Mouse (Mus musculus) CH12.LX (cell line): ENCODE measurements at regions not wholly inside any gene's neighbourhood (a gene's known extent, or its start where the extent isn't known, plus 50 kb on each side); places are given as distances from the start of the nearest gene placed in this dataset.

Source experiments
- BHLHE40 ChIP-seq: IDR thresholded peaks from 2 replicates; pipeline ENCODE4 v1.6.1; 2011; ENCODE audit warnings: mild to moderate bottlenecking, low read depth, low read length, improper control_type of control experiment
- CTCF ChIP-seq, 2 experiments: IDR thresholded peaks in 1 of 2; conservative IDR thresholded peaks in 1 of 2; 2 replicates each; pipeline ENCODE4 v1.5.1; 2011 to 2012; ENCODE audit warnings: low read depth in 2 of 2, low read length in 2 of 2, improper control_type of control experiment in 1 of 2, inconsistent platforms in 1 of 2, mild to moderate bottlenecking in 1 of 2, moderate library complexity in 1 of 2
- EP300 ChIP-seq: IDR thresholded peaks from 2 replicates; pipeline ENCODE4 v1.6.1; 2011; ENCODE audit warnings: low read length, improper control_type of control experiment
- KAT2A ChIP-seq: IDR thresholded peaks from 2 replicates; pipeline ENCODE4 v1.6.1; 2012; ENCODE audit warnings: low read length, improper control_type of control experiment, inconsistent platforms; ENCODE audit not compliant: insufficient replicate concordance
- MEF2A ChIP-seq: IDR thresholded peaks from 2 replicates; pipeline ENCODE4 v1.6.1; 2014; ENCODE audit warnings: low read depth, mild to moderate bottlenecking, inconsistent platforms, low read length, improper control_type of control experiment, borderline replicate concordance
- POLR2A ChIP-seq: IDR thresholded peaks from 2 replicates; pipeline ENCODE4 v1.6.1; 2011; ENCODE audit warnings: low read depth, mild to moderate bottlenecking, improper control_type of control experiment, low read length
- TCF12 ChIP-seq: IDR thresholded peaks from 2 replicates; pipeline ENCODE4 v1.6.1; 2014; ENCODE audit warnings: low read depth, mild to moderate bottlenecking, inconsistent platforms, low read length, improper control_type of control experiment
- USF1 ChIP-seq: IDR thresholded peaks from 2 replicates; pipeline ENCODE4 v1.6.1; 2014; ENCODE audit warnings: low read depth, mild to moderate bottlenecking, inconsistent platforms, low read length, improper control_type of control experiment
- ZC3H11A ChIP-seq: IDR thresholded peaks from 2 replicates; pipeline ENCODE4 v1.6.1; 2012; ENCODE audit warnings: low read depth, mild to moderate bottlenecking, inconsistent platforms, low read length, improper control_type of control experiment
- ZNF384 ChIP-seq: IDR thresholded peaks from 2 replicates; pipeline ENCODE4 v1.6.1; 2012; ENCODE audit warnings: low read depth, low read length, improper control_type of control experiment, inconsistent platforms

- TF ChIP-seq CTCF (conservative IDR thresholded peaks at IDR 0.05 in 1 of 2, IDR thresholded peaks at IDR 0.05 in 1 of 2; ENCODE audit: low read depth in 2 of 2, low read length in 2 of 2) (no peak), EP300 (no peak), POLR2A (no peak), ZC3H11A (no peak), ZNF384 (no peak), TCF12 (no peak), BHLHE40 (no peak), KAT2A (no peak), MEF2A (no peak), USF1 (no peak)
Measured at GRCm38 (mm10) chr3:52647161-52647692, 369.8 kb downstream of the Cog6 start.
